Mouse (Mus musculus) bone marrow macrophage, adult 2 months (primary cell): Measurements from ENCODE around the gene Chaf1b. TPM values are rescaled to one million over a fixed set of nuclear protein-coding genes. Genes with fewer than 3 reads are reported as not detected.

Source experiments
- H3K27ac ChIP-seq: 2 replicates; pipeline ENCODE4 v1.5.1; 2012; ENCODE audit warnings: low read depth, low read length; ENCODE audit not compliant: insufficient read depth
- H3K4me1 ChIP-seq: 2 replicates; pipeline ENCODE4 v1.6.1; 2012; ENCODE audit warnings: low read length; ENCODE audit not compliant: control insufficient read depth, insufficient read depth
- H3K4me3 ChIP-seq: 2 replicates; pipeline ENCODE4 v1.5.1; 2012; ENCODE audit warnings: mild to moderate bottlenecking, low read length, moderate library complexity; ENCODE audit not compliant: insufficient read depth
- CTCF ChIP-seq: IDR thresholded peaks from 2 replicates; pipeline ENCODE4 v1.5.1; 2012; ENCODE audit warnings: low read depth, mild to moderate bottlenecking, low read length, moderate library complexity
- POLR2A ChIP-seq: IDR thresholded peaks from 2 replicates; pipeline ENCODE4 v1.6.1; 2012; ENCODE audit warnings: mild to moderate bottlenecking, low read depth, low read length, borderline replicate concordance
- polyA plus RNA-seq: library from polyadenylated mRNA; stranded (reverse); fragments of >200 nt; gene quantifications from 2 replicates; pipeline ENCODE4 v1.2.4, GENCODE M21; 2012; ENCODE audit not compliant: missing spikeins, insufficient read depth, insufficient read length

Chaf1b gene
- polyA plus RNA-seq, 1 experiment, result 10.3 TPM

DNA sequence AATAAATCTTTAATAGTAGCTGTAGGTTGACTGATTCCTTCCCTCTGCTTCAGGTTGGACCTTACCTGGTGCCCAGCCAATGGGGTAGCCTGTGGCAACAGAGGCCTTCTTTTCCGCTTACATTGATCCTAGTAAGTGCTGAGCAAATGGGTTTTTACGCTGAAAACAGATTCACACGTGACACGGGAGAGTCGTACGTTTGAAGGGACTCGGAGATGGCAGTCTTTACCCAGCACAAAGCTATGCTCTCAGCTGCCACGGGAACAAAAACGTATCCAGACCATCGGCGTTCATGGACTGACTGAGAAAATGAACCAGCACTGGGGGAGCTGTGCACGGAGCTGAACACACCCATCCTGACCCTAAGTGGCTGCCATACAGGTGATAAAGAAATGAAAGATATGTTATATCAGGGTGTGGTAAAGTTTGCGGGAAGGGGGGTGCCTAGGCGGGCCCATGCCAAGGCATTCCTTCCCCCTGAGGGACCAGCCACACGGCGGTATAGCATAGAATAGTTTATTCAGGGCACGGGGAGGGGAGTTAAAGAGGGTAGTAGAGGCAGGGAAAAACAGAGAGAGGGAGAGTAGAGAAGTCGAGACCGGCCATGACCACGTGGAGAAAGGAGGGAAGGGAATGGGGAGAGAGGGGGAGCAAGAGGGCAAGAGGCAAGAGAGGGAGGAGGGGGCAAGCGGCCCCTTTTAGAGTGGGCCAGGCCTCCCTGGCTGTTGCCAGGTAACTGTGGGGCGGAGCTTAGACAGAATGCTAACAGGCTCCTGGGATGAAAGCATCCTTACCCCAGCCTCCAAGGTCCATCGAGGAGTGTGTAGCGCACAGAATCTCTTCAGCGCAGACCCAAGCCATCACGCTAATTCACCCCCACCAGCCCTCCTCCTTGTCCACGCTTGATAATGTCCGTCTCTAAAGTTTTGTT lies 27.3 kb downstream of the Chaf1b start:
- H3K27ac ChIP-seq, result no peak overlapping the region
- peaks cover 25% of the 10 kb centered on the region for H3K4me1 ChIP-seq
- H3K4me3 ChIP-seq, result no peak overlapping the region
- no peak for TF ChIP-seq CTCF
- TF ChIP-seq POLR2A, result no peak

GRCm38 (mm10) chr16:93912158-93912557 lies 28.5 kb downstream of the Chaf1b start:
- peaks cover 25% of the 10 kb centered on the region for H3K4me1 ChIP-seq
- TF ChIP-seq POLR2A (no peak), CTCF (no peak)
- no peak overlapping the region for H3K27ac ChIP-seq
- H3K4me3 ChIP-seq, result no peak overlapping the region

GRCm38 (mm10) chr16:93912808-93913207 lies 29.1 kb downstream of the Chaf1b start:
- Histone ChIP-seq H3K4me1 (peaks cover 25% of the 10 kb centered on the region), H3K27ac (no peak overlapping the region)

GRCm38 (mm10) chr16:93913881-93914576 lies 30.3 kb downstream of the Chaf1b start:
- H3K4me1 ChIP-seq, result peaks cover 29% of the 10 kb centered on the region
- TF ChIP-seq POLR2A (no peak), CTCF (no peak)
- peak overlapping the region; percentile 84 for H3K27ac ChIP-seq
- peak overlapping the region; percentile 47 for H3K4me3 ChIP-seq

More at GRCm38 (mm10) chr16:93912808-93913207, 29.1 kb downstream of the Chaf1b start:
- no peak overlapping the region for H3K4me3 ChIP-seq
- no peak for TF ChIP-seq POLR2A
- TF ChIP-seq CTCF, result no peak

DNA sequence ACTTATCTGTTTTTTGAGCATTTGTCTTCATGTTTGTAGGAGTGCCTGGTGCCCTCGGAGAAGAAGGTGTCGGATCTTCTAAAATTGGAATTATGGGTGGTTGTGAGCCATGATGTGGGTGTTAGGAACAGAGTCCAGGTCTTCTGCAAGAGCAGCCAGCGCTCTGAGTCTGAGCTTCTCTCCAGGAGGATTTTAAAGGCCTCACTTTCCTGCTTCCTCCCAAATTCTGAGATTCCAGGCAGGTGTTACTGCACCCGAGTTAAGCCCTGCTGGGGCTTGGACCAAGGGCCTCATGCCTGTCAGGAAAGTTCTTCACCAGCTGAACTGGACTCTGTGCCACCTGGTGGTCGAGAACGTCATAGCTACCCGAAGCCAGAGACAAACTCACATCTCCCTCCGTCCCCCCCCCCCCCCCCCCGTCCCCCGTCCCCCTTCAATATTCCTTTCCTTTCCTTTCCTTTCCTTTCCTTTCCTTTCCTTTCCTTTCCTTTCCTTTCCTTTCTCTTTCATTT lies 31.7 kb downstream of the Chaf1b start:
- TF ChIP-seq CTCF, result 0 out of 2 replicates have a peak, but pooled peaks have one; percentile 8
- TF ChIP-seq POLR2A, result no peak
- Histone ChIP-seq H3K4me3 (no peak overlapping the region), H3K27ac (no peak overlapping the region), H3K4me1 (peaks cover 24% of the 10 kb centered on the region)

- no peak for TF ChIP-seq POLR2A
- peak; percentile 48; the same call in 1 of the 2 replicates for TF ChIP-seq CTCF
- Histone ChIP-seq H3K27ac (no peak overlapping the region), H3K4me3 (no peak overlapping the region), H3K4me1 (peaks cover 15% of the 10 kb centered on the region)
These were observed 34.3 kb downstream of the Chaf1b start for GRCm38 (mm10) chr16:93917712-93918678.

- no peak for TF ChIP-seq POLR2A
- no peak for TF ChIP-seq CTCF
- Histone ChIP-seq H3K4me1 (peaks cover 10% of the 10 kb centered on the region), H3K4me3 (no peak overlapping the region), H3K27ac (no peak overlapping the region)
These were observed 35.0 kb downstream of the Chaf1b start for GRCm38 (mm10) chr16:93918679-93919060.

- TF ChIP-seq POLR2A (no peak), CTCF (no peak)
- Histone ChIP-seq H3K4me1 (peaks cover 9% of the 10 kb centered on the region), H3K27ac (no peak overlapping the region), H3K4me3 (no peak overlapping the region)
These were observed 35.5 kb downstream of the Chaf1b start for GRCm38 (mm10) chr16:93919189-93919588.

DNA sequence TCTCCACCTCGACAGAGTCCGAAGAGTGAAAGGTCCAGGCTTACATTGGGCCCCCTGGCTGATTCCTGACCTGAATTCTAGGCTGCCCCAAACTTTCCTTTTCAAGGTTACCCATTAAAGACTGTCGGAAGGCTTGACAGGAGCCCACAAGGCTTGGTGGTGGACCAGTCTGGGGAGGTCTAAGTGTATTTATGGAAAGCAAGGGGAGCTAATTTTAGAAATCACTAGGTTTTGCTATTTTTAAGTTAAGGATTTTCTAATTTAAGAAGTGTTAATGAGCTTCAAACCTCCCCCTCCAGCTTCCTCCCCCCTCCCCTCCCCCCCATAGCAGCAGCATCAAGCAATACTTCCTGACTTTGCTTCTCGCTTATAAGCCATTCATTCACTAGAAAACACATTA lies 37.0 kb downstream of the Chaf1b start:
- Histone ChIP-seq H3K4me1 (peaks cover 4% of the 10 kb centered on the region), H3K4me3 (no peak overlapping the region), H3K27ac (no peak overlapping the region)
- TF ChIP-seq CTCF (no peak), POLR2A (no peak)
